Mouse (Mus musculus) kidney, adult 2 months (tissue): ENCODE results near the gene Il2. TPM values are rescaled to one million over a fixed set of nuclear protein-coding genes. Genes with fewer than 3 reads are reported as not detected.

Experiments
- DNase-seq: peaks from one replicate; pipeline ENCODE4 v3.0.0; 2021
- H3K27ac ChIP-seq: fragments of 200-500 bp; 2 replicates; pipeline ENCODE4 v1.5.1; 2012; ENCODE audit warnings: low read depth, low read length, control low read depth, inconsistent platforms; ENCODE audit not compliant: insufficient read depth
- H3K27me3 ChIP-seq: fragments of 200-500 bp; replicated peaks from 2 replicates; pipeline ENCODE4 v1.6.1; 2012; ENCODE audit warnings: mild to moderate bottlenecking, moderate library complexity, low read length, inconsistent platforms; ENCODE audit not compliant: control insufficient read depth, insufficient read depth
- H3K36me3 ChIP-seq: fragments of 200-500 bp; 2 replicates; pipeline ENCODE4 v1.6.1; 2012; ENCODE audit warnings: mild to moderate bottlenecking, moderate library complexity, low read length, inconsistent platforms; ENCODE audit not compliant: control insufficient read depth, insufficient read depth
- H3K4me1 ChIP-seq: fragments of 200-500 bp; 2 replicates; pipeline ENCODE4 v1.6.1; 2011; ENCODE audit warnings: low read length; ENCODE audit not compliant: control insufficient read depth, insufficient read depth
- H3K4me3 ChIP-seq: fragments of 200-500 bp; 2 replicates; pipeline ENCODE4 v1.5.1; 2011; ENCODE audit warnings: mild to moderate bottlenecking, low read depth, low read length, control low read depth; ENCODE audit not compliant: insufficient read depth
- CTCF ChIP-seq: fragments of 200-500 bp; conservative IDR thresholded peaks from 2 replicates; pipeline ENCODE4 v1.5.1; 2011; ENCODE audit warnings: low read depth, mild to moderate bottlenecking, control low read depth, low read length, moderate library complexity, mixed read lengths; ENCODE audit not compliant: insufficient read depth, insufficient read length
- POLR2A ChIP-seq: fragments of 200-500 bp; IDR thresholded peaks from one replicate; pipeline ENCODE4 v1.6.1; 2011; ENCODE audit warnings: low read depth, low read length, control low read depth
- WGBS: fragments of 180-500 bp; shearing (Covaris S2); methylation state at CpG from one replicate; pipeline ENCODE4 v1.1.7; 2018; 5-methylcytosine and 5-hydroxymethylcytosine counted together
- polyA plus RNA-seq: library from polyadenylated mRNA; depleted of rRNA; stranded (reverse); fragments of >200 nt; gene quantifications from 2 replicates; pipeline ENCODE4 v1.2.3, GENCODE M21; 2012

Il2 gene
- polyA plus RNA-seq, 1 experiment = 0.17 TPM

GRCm38 (mm10) chr3:37140168-37140906 is 14.6 kb upstream of the Il2 start:
- DNase-seq = no peak
- H3K4me3 ChIP-seq = no peak overlapping the region
- no peaks in the 10 kb centered on the region for H3K4me1 ChIP-seq
- no peak overlapping the region for H3K27ac ChIP-seq
- TF ChIP-seq CTCF (no peak), POLR2A (no peak)
- WGBS = 87% methylated on average over 6 of the region's 6 CpGs
- no peaks in the 10 kb centered on the region for H3K36me3 ChIP-seq
- no peaks in the 10 kb centered on the region for H3K27me3 ChIP-seq

DNA sequence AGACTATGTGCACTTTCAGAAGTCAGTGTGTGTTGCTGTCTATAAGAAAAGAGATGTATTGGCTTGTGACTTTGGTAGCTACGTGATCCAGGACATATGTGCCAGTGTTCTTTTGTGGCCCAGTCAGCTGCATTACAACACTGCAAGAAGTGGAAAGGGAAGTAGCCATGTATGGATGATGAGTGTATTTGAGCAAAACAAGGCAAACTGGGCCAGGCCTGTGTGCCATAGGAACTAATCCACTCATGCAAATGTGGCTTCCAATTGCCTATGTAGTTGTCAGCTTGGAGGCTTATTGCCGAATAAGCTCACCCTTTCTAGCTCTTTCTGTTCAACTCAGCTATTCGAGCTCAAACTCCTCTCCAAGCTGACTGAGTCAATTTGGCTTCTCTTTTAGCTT is 13.4 kb upstream of the Il2 start:
- Histone ChIP-seq H3K27me3 (no peaks in the 10 kb centered on the region), H3K4me3 (no peak overlapping the region), H3K4me1 (no peaks in the 10 kb centered on the region), H3K36me3 (no peaks in the 10 kb centered on the region), H3K27ac (no peak overlapping the region)
- TF ChIP-seq CTCF (no peak), POLR2A (no peak)
- DNase-seq = no peak
- WGBS = 87% methylated on average over 3 of the region's 3 CpGs

DNA sequence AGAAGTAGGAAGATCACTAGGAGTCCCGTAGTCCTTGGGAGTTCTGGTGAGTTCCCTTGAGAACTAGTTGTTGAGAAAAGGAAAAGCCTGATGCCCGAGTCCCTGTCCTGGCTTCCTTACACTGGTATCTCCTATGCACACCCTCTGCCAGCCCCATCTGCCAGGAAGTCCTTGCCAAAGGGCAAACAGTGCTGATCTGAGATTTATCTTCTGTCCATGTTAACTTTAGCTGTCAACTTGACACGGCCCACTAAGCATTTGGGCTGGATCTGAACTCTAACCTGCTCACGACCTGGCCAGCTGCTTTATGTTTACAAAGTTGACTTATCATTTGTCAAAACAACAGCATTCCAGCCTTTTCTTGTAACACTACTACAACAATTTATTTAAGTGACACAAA is 11.5 kb upstream of the Il2 start:
- H3K27me3 ChIP-seq = no peaks in the 10 kb centered on the region
- no peaks in the 10 kb centered on the region for H3K4me1 ChIP-seq
- WGBS = 29% methylated on average over 4 of the region's 4 CpGs
- peak; percentile 21 for DNase-seq
- H3K36me3 ChIP-seq = no peaks in the 10 kb centered on the region
- no peak overlapping the region for H3K27ac ChIP-seq
- H3K4me3 ChIP-seq = no peak overlapping the region
- no peak for TF ChIP-seq CTCF
- no peak for TF ChIP-seq POLR2A

DNA sequence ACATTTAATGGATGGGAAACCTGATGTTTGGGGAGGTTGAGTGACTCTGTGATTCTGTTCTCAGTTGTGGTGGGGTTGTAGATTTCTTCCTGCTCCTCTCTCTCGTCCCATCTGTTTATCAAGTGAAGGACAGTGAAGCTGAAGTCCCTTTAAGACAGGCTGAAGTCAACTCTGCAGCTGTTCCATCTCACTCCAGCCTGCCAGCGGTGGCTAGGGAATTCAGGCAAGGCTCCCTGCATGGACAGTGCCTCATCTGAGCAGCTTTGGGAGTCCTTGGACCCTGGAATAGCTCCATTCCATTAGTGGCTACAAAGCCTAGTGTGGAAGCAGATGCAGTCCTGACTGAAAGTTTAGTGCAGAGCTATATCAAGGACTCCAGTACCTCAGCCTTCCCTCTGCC is 3.3 kb upstream of the Il2 start:
- DNase-seq = no peak
- TF ChIP-seq POLR2A = no peak
- no peak for TF ChIP-seq CTCF
- H3K36me3 ChIP-seq = no peaks in the 10 kb centered on the region
- H3K27me3 ChIP-seq = no peaks in the 10 kb centered on the region
- 55% methylated on average over 2 of the region's 2 CpGs for WGBS
- H3K4me3 ChIP-seq = no peak overlapping the region
- no peak overlapping the region for H3K27ac ChIP-seq
- H3K4me1 ChIP-seq = no peaks in the 10 kb centered on the region

DNA sequence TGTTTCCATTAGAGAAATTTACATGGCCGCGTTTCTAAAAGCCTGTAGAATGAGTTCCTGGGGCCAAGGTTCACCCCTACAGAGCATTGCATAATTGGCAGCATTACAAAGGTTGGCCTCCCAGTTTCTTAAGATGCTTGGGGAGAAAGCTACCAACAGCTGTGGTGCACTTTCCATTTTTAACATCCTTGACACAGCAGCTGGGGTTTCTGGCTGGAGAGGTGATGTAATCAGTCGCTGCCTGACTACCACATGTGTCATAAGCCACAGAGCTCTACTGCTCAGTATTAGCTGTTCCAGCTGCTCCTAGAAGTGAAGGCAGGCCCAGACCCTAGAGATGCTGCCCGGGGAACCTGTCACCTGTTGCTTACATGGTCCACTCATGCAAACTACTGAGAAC is 2.5 kb upstream of the Il2 start:
- TF ChIP-seq CTCF (no peak), POLR2A (no peak)
- Histone ChIP-seq H3K27ac (no peak overlapping the region), H3K36me3 (no peaks in the 10 kb centered on the region), H3K4me3 (no peak overlapping the region), H3K27me3 (no peaks in the 10 kb centered on the region), H3K4me1 (no peaks in the 10 kb centered on the region)
- 49% methylated on average over 4 of the region's 4 CpGs for WGBS
- peak; percentile 8 for DNase-seq

DNA sequence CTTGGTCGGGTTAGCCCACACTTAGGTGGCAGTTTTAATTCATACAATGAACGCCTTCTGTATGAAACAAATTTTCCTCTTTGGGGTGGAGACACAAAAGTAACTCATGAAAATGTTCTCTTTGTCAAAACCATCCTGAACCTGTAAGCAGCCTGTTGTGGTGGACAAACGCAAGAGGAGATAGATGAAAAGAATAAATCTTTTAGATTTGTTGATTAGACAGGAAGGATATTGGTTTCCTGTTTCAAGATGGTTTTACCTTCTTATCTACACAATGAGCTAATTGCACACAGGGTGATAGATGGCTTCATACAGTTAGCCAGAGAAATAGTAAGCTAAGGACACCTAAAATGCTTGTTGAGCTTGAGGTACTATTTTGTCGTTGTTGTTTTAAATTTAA is 403 bp upstream of the Il2 start:
- no peak for DNase-seq
- 43% methylated on average over 4 of the region's 4 CpGs for WGBS
- H3K36me3 ChIP-seq = no peaks in the 10 kb centered on the region

GRCm38 (mm10) chr3:37090721-37091120 is 35.0 kb downstream of the Il2 start:
- H3K27ac ChIP-seq = no peak overlapping the region
- H3K4me3 ChIP-seq = no peak overlapping the region
- H3K27me3 ChIP-seq = no peaks in the 10 kb centered on the region
- DNase-seq = no peak
- H3K36me3 ChIP-seq = no peaks in the 10 kb centered on the region
- H3K4me1 ChIP-seq = no peaks in the 10 kb centered on the region
- no peak for TF ChIP-seq CTCF
- TF ChIP-seq POLR2A = no peak

More for the DNA sequence above, 403 bp upstream of the Il2 start:
- Histone ChIP-seq H3K4me1 (no peaks in the 10 kb centered on the region), H3K27ac (no peak overlapping the region), H3K27me3 (no peaks in the 10 kb centered on the region), H3K4me3 (no peak overlapping the region)
- TF ChIP-seq POLR2A (no peak), CTCF (no peak)
